Mouse (Mus musculus) cerebral cortex, adult 2 months (tissue): ENCODE data around the gene Sh3bgrl3.

ENCODE experiments used
- WGBS: fragments of 180-500 bp; shearing (Covaris S2); methylation state at CpG from one replicate; pipeline ENCODE4 v1.1.7; 2018; 5-methylcytosine and 5-hydroxymethylcytosine counted together

Gene Sh3bgrl3

GRCm38 (mm10) chr4:134128983-134129362 is 384 bp upstream of the Sh3bgrl3 start:
- WGBS, result 3% methylated on average over 14 of the region's 14 CpGs

- 39% methylated on average over 8 of the region's 8 CpGs for WGBS
Observed at GRCm38 (mm10) chr4:134127793-134128192, 796 bp downstream of the Sh3bgrl3 start.

- 44% methylated on average over 7 of the region's 7 CpGs for WGBS
Observed at GRCm38 (mm10) chr4:134127121-134127455, 1.5 kb downstream of the Sh3bgrl3 start.

DNA sequence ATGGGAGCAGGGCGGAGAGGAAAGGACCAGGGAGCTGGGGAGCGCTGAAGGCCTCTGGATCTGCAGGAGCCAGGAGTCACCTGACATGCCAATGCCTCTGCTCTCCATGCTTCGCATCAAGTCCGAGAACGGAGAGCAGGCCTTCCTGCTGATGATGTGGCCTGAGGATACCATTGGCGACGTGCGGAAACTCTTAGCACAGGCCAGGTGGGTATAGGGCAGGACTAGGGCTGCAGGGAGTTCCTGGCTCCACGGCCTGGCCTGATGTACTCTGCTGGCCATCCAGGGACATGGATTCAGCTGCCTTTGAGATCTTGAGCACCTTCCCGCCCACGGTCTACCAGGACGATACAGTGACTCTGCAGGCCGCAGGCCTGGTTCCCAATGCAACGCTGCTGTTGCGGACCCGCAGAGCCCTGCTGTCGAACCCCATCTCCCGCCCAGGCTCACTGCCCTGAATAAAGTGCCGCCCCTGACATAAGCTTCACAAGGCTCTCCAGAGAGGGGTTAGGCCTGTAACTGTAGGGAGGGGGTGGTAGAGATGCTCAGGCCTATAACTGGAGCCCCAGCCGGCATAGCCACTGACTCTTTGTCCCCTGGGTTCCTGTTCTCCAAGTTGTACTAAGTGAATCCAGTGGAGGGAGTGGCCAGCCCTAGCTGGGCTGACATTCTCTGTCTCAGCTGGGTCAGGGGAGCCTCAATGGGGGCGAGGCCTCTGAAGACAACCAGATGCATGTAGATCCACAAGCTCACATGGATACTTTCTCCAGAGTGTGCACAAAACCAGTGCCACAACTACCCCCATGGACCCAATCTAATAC is 2.1 kb downstream of the Sh3bgrl3 start:
- WGBS, result 84% methylated on average over 21 of the region's 21 CpGs

DNA sequence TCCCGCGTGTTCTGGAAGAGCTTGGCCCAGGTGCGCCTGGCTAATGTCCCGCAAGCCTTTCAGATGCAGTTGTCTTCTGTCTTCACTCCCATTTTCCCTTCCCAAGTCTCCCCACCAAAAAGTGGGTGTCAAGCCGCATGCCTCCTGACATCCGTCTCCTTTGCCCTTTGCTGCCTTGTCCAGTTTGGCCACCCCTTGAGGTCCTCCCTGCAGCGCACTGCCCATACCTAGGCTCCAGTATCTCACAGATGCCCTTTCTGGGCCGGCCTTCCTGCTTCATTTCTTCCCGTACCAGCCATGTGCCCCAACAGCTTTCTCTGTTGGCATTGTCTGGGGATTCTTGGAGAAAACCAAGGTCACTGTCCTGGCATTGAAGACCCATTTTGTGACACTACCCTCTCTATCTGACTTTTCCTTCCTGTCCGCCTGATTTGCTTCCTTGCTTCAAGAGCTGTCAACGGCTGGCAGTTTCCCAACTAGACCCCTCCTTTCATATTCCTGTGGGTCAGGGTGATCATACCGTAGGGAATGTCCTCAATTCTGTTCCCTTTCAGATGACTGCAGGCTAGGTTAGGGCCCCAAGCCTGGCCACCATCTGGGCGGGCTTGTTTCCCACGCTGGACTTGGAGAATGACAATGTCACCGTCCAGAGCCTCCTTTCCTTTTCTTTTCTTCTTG is 3.1 kb downstream of the Sh3bgrl3 start:
- 90% methylated on average over 15 of the region's 15 CpGs for WGBS

GRCm38 (mm10) chr4:134123680-134124551 is 4.7 kb downstream of the Sh3bgrl3 start:
- WGBS, result 16% methylated on average over 17 of the region's 17 CpGs

DNA sequence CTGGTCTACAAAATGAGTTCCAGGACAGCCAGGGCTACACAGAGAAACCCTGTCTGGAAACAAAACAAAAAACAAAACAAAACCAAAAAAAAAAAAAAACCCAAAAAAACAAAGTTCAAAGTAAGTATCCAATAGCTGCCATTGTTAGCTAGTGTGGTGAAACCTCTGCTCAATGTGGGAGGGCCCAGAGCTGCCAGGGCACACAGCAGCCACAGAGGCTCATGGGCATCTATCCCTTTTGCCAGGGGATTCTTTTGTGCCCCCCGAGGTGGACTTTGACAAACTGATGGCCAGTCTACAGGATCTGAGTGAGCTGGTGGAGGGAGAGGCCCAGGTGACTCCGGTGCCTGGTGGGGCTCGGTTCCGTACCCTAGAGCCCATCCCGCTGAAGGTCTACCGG is 5.4 kb downstream of the Sh3bgrl3 start:
- 92% methylated on average over 6 of the region's 6 CpGs for WGBS

DNA sequence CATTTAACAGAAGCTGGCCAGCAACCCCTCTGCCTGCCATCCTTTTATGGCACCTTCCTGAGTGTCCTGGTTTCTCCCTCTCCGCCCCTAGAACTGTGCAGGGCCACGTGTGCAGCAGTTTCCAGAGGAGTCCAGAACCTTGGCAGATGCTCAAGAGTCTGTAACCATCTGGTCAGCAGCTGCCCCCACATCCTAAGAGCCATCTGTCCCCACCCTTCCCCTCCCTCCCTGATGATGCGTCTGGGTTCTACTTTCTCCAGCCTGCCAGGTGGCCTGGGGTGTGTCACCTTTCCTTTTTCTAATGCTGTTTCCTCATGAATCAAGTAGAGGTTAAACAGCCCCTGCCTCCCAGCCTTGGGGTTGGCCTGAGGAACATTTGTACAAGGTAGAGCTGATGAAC is 6.3 kb downstream of the Sh3bgrl3 start:
- 46% methylated on average over 3 of the region's 3 CpGs for WGBS

DNA sequence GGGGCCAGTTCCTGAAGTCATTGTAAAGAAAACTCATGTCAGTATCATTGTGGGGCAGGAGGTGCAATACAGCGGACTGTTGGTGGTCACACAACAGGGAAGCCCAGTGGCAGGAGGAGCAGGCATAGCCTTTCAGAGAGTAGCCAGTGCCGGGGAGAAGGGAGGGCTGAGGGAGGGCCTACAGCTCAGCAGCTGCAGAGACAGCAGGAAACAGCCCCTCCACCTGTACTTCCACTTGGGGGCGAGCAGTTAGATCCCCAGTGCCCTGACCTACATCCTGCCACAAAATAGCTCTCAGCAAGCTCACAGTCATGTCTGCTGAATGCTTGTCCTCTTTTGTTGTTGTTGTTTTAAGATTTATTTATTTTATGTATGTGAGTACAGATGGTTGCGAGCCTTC is 7.0 kb downstream of the Sh3bgrl3 start:
- 62% methylated on average over 4 of the region's 4 CpGs for WGBS

- 94% methylated on average over 4 of the region's 4 CpGs for WGBS
Observed at GRCm38 (mm10) chr4:134120916-134121315, 7.7 kb downstream of the Sh3bgrl3 start.

- 84% methylated on average over 6 of the region's 6 CpGs for WGBS
Observed at GRCm38 (mm10) chr4:134120192-134120805, 8.3 kb downstream of the Sh3bgrl3 start.

GRCm38 (mm10) chr4:134119644-134120043 is 8.9 kb downstream of the Sh3bgrl3 start:
- WGBS, result 66% methylated on average over 9 of the region's 9 CpGs

DNA sequence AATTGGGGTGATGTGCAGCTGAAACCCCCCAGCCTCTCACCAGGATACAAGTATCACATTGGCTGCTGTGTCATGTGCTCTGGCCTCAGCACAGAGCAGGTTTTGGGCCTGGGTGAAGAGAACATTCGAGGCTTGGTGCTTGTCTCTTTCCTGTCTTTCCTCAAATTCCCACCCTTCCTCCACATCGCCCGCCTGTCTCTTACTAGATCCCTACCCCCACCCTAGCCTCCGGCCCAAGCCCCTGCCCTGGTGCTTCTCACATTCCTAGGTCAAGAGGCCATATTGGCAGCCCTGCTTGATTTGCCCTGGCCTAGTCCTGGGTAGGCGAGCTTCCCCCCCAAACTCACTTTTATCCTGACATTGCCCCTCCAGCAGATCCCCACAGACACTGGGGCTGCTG is 9.5 kb downstream of the Sh3bgrl3 start:
- 94% methylated on average over 5 of the region's 5 CpGs for WGBS

- WGBS, result 79% methylated on average over 14 of the region's 14 CpGs
Observed at GRCm38 (mm10) chr4:134118126-134118800, 10.3 kb downstream of the Sh3bgrl3 start.

DNA sequence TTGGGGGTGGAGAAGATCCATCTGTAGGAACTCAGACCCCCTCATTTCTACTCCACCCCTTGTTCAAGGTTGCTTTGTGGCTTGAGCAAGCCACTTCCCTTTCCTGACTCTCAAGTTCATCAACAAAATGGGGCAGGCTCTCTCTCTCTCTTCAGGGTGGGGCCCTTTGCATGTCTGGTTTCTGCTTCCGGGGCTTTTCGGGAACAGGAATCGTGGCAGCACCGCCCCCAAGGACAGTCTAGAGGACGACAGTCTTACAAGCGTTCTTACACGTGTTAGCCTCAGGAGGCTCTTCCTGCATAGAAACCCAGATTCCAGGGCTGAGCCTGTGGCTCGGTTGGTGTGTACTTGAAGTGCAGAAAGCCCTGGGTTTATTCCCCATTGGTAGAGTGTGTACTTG is 11.6 kb downstream of the Sh3bgrl3 start:
- WGBS, result 68% methylated on average over 8 of the region's 8 CpGs

- 94% methylated on average over 2 of the region's 2 CpGs for WGBS
Observed at GRCm38 (mm10) chr4:134116501-134116900, 12.1 kb downstream of the Sh3bgrl3 start.

GRCm38 (mm10) chr4:134115215-134116144 is 13.1 kb downstream of the Sh3bgrl3 start:
- WGBS, result 94% methylated on average over 16 of the region's 16 CpGs

DNA sequence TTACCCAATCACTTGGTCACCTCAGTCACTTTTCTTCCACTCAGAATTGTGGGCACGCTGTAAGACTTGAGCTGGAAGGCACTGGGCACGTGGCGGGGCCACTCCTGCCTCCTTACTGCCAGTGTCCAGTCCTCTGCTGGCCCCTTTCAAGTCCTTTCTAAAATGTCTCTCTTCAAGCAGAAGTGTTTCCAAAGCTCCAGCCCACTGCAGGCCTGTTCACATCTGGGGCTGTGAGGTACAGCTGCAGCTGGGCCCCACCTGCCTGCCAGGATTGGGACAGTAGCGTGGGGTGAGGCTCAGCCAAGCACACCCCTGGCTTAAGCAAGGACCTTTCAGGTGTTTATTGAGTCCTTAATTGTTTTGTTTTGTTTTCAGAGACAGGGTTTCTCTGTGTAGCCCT is 14.6 kb downstream of the Sh3bgrl3 start:
- WGBS, result 97% methylated on average over 4 of the region's 4 CpGs

DNA sequence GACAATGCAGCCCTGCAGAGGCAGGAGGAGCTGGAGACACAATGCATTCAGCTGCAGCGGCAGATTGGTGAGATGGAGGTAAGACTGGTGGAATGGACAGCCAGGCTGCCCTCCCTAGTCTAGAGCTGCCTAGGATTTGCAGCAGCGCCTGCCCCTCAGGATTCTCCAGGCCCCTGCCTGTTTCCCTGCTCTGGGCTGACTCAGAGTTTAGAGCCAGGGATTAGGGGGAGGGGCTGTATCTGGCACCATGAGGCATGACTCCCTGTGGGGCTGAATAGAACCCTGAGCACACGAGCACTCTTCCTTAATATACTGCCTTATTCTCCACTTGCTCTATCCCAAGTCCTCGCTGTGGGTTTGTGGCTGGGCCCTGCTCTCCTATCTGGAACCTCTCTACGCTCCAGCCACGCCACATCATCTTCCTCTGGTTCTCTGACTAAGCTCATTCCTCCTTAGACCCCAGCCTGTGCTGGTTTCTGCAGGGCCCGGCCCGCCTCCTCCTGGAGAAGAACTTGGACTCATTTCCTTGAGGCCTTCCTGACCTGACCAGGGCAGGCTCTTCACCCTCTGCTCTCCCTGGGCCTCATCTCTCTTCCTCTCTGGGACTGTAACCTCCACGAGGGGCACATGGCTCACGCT is 15.1 kb downstream of the Sh3bgrl3 start:
- 78% methylated on average over 10 of the region's 10 CpGs for WGBS

DNA sequence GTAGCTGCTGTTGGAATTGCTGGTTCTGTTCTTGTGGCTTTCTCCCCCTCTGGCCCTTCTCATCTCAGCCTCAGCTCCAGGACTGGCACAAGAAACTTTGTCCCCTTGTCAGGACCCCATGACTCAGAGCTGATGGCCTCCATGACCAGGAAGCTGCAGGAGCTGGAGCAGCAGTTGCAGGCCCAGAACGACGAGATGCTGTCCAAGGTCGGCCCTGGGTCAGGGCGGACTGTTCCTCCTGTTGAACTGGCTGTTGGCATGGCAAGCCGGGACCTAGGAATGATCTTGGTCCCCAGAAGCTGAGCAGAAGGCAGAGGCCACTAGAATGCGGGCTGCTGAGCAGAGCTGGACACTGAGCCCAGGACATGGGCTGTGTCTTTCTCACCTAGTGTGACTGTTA is 16.2 kb downstream of the Sh3bgrl3 start:
- 91% methylated on average over 6 of the region's 6 CpGs for WGBS
